Mouse (Mus musculus): ENCODE measurements around the gene Zmynd8.

Zmynd8 gene

GRCm38 (mm10) chr2:165858453-165859384, 40.1 kb downstream of the Zmynd8 start:
- DNase-seq (ENCODE audit: low spot score), result no peak

- DNase-seq (ENCODE audit: low spot score), result no peak
Observed at GRCm38 (mm10) chr2:165857841-165858426, 40.9 kb downstream of the Zmynd8 start.

- DNase-seq (ENCODE audit: low spot score), result no peak
Observed at GRCm38 (mm10) chr2:165857395-165857831, 41.4 kb downstream of the Zmynd8 start.

GRCm38 (mm10) chr2:165856611-165857200, 42.1 kb downstream of the Zmynd8 start:
- DNase-seq (ENCODE audit: low spot score), result no peak

GRCm38 (mm10) chr2:165855641-165856301, 43.0 kb downstream of the Zmynd8 start:
- DNase-seq (ENCODE audit: low spot score), result no peak

GRCm38 (mm10) chr2:165854207-165854968, 44.4 kb downstream of the Zmynd8 start:
- no peak for DNase-seq (ENCODE audit: low spot score)

- DNase-seq (ENCODE audit: low spot score), result no peak
Observed at GRCm38 (mm10) chr2:165852896-165853633, 45.8 kb downstream of the Zmynd8 start.

- no peak for DNase-seq (ENCODE audit: low spot score)
Observed at GRCm38 (mm10) chr2:165852453-165852852, 46.4 kb downstream of the Zmynd8 start.

GRCm38 (mm10) chr2:165851811-165852415, 46.9 kb downstream of the Zmynd8 start:
- no peak for DNase-seq (ENCODE audit: low spot score)

- DNase-seq (ENCODE audit: low spot score), result no peak
Observed at GRCm38 (mm10) chr2:165850826-165851225, 48.0 kb downstream of the Zmynd8 start.

GRCm38 (mm10) chr2:165849129-165849528, 49.7 kb downstream of the Zmynd8 start:
- DNase-seq (ENCODE audit: low spot score), result no peak

GRCm38 (mm10) chr2:165846787-165847186, 52.0 kb downstream of the Zmynd8 start:
- no peak for DNase-seq (ENCODE audit: low spot score)

- DNase-seq (ENCODE audit: low spot score), result no peak
Observed at GRCm38 (mm10) chr2:165845490-165845889, 53.3 kb downstream of the Zmynd8 start.

GRCm38 (mm10) chr2:165843350-165843749, 55.5 kb downstream of the Zmynd8 start:
- DNase-seq (ENCODE audit: low spot score), result no peak

GRCm38 (mm10) chr2:165842241-165842640, 56.6 kb downstream of the Zmynd8 start:
- no peak for DNase-seq (ENCODE audit: low spot score)

GRCm38 (mm10) chr2:165841805-165842204, 57.0 kb downstream of the Zmynd8 start:
- DNase-seq (ENCODE audit: low spot score), result no peak

GRCm38 (mm10) chr2:165840852-165841251, 58.0 kb downstream of the Zmynd8 start:
- DNase-seq (ENCODE audit: low spot score), result no peak

- DNase-seq (ENCODE audit: low spot score), result no peak
Observed at GRCm38 (mm10) chr2:165839317-165839652, 59.5 kb downstream of the Zmynd8 start.

GRCm38 (mm10) chr2:165838606-165839316, 60.1 kb downstream of the Zmynd8 start:
- DNase-seq (ENCODE audit: low spot score), result no peak

GRCm38 (mm10) chr2:165834601-165835000, 64.2 kb downstream of the Zmynd8 start:
- no peak for DNase-seq (ENCODE audit: low spot score)
